Mouse (Mus musculus): ENCODE data around the gene Ggt1. TPM values are rescaled to one million over a fixed set of nuclear protein-coding genes. Genes with fewer than 3 reads are reported as not detected.
A peak's percentile ranks its signal among the peaks of the same experiment; 100 is the strongest.

Gene Ggt1
- polyA plus RNA-seq, 1 experiment from 2014 or later, result 57.6 TPM

- WGBS, result 64% methylated on average over 12 of the region's 12 CpGs
- no peak for ATAC-seq (ENCODE audit: low FRiP score, low TSS enrichment)
- Histone ChIP-seq H3K27me3 (ENCODE audit: control insufficient read depth, insufficient read depth, low read length) (no peaks in the 10 kb centered on the region), H3K27ac (ENCODE audit: low read depth, low read length) (peak overlapping the region; percentile 57; the same call in 1 of the 2 replicates), H3K9me3 (ENCODE audit: control insufficient read depth, low read length) (no peaks in the 10 kb centered on the region), H3K4me2 (replicated peaks; ENCODE audit: low read depth, low read length) (no peak overlapping the region), H3K4me3 (ENCODE audit: low read length) (no peak overlapping the region), H3K4me1 (ENCODE audit: control insufficient read depth, insufficient read depth, low read length) (peaks cover 28% of the 10 kb centered on the region), H3K36me3 (ENCODE audit: control insufficient read depth, insufficient read depth, low read length) (no peaks in the 10 kb centered on the region), H3K9ac (ENCODE audit: low read depth, low read length) (no peak overlapping the region)
These were observed 29.9 kb downstream of the Ggt1 start for GRCm38 (mm10) chr10:75591211-75591894.

- WGBS, result 65% methylated on average over 7 of the region's 7 CpGs
- no peak overlapping the region for H3K4me3 ChIP-seq (ENCODE audit: low read length)
These were observed 31.2 kb downstream of the Ggt1 start for GRCm38 (mm10) chr10:75592585-75592984.

GRCm38 (mm10) chr10:75595981-75596380, 34.6 kb downstream of the Ggt1 start:
- ATAC-seq (ENCODE audit: low FRiP score, low TSS enrichment), result no peak
- Histone ChIP-seq H3K27ac (ENCODE audit: low read depth, low read length) (no peak overlapping the region), H3K27me3 (ENCODE audit: control insufficient read depth, insufficient read depth, low read length) (no peaks in the 10 kb centered on the region), H3K9me3 (ENCODE audit: control insufficient read depth, low read length) (peaks cover 14% of the 10 kb centered on the region; the same call in 1 of the 2 replicates), H3K36me3 (ENCODE audit: control insufficient read depth, insufficient read depth, low read length) (no peaks in the 10 kb centered on the region), H3K9ac (ENCODE audit: low read depth, low read length) (no peak overlapping the region), H3K4me2 (replicated peaks; ENCODE audit: low read depth, low read length) (no peak overlapping the region), H3K4me3 (ENCODE audit: low read length) (no peak overlapping the region), H3K4me1 (ENCODE audit: control insufficient read depth, insufficient read depth, low read length) (peaks cover 8% of the 10 kb centered on the region)
- WGBS, result 81% methylated on average over 8 of the region's 8 CpGs

More at GRCm38 (mm10) chr10:75592585-75592984, 31.2 kb downstream of the Ggt1 start:
- ATAC-seq (ENCODE audit: low FRiP score, low TSS enrichment), result no peak
- peaks cover 28% of the 10 kb centered on the region for H3K4me1 ChIP-seq (ENCODE audit: control insufficient read depth, insufficient read depth, low read length)
- no peak overlapping the region for H3K4me2 ChIP-seq (replicated peaks; ENCODE audit: low read depth, low read length)
- no peak overlapping the region for H3K27ac ChIP-seq (ENCODE audit: low read depth, low read length)
- peaks cover 7% of the 10 kb centered on the region; the same call in 1 of the 2 replicates for H3K9me3 ChIP-seq (ENCODE audit: control insufficient read depth, low read length)
- H3K27me3 ChIP-seq (ENCODE audit: control insufficient read depth, insufficient read depth, low read length), result no peaks in the 10 kb centered on the region
- no peak overlapping the region for H3K9ac ChIP-seq (ENCODE audit: low read depth, low read length)
- H3K36me3 ChIP-seq (ENCODE audit: control insufficient read depth, insufficient read depth, low read length), result no peaks in the 10 kb centered on the region

GRCm38 (mm10) chr10:75600189-75600730, 38.9 kb downstream of the Ggt1 start:
- ATAC-seq (ENCODE audit: low FRiP score, low TSS enrichment), result no peak
- 86% methylated on average over 7 of the region's 7 CpGs for WGBS
- H3K27me3 ChIP-seq (ENCODE audit: control insufficient read depth, insufficient read depth, low read length), result no peaks in the 10 kb centered on the region
- no peak overlapping the region for H3K27ac ChIP-seq (ENCODE audit: low read depth, low read length)
- H3K36me3 ChIP-seq (ENCODE audit: control insufficient read depth, insufficient read depth, low read length), result no peaks in the 10 kb centered on the region
- H3K4me3 ChIP-seq (ENCODE audit: low read length), result no peak overlapping the region
- no peak overlapping the region for H3K4me2 ChIP-seq (replicated peaks; ENCODE audit: low read depth, low read length)
- peaks cover 14% of the 10 kb centered on the region; the same call in 1 of the 2 replicates for H3K9me3 ChIP-seq (ENCODE audit: control insufficient read depth, low read length)
- H3K4me1 ChIP-seq (ENCODE audit: control insufficient read depth, insufficient read depth, low read length), result no peaks in the 10 kb centered on the region
- no peak overlapping the region for H3K9ac ChIP-seq (ENCODE audit: low read depth, low read length)

GRCm38 (mm10) chr10:75605162-75605846, 43.9 kb downstream of the Ggt1 start:
- ATAC-seq (ENCODE audit: low FRiP score, low TSS enrichment), result no peak
- no peaks in the 10 kb centered on the region for H3K36me3 ChIP-seq (ENCODE audit: control insufficient read depth, insufficient read depth, low read length)
- no peak overlapping the region for H3K4me3 ChIP-seq (ENCODE audit: low read length)
- H3K9ac ChIP-seq (ENCODE audit: low read depth, low read length), result no peak overlapping the region
- H3K27me3 ChIP-seq (ENCODE audit: control insufficient read depth, insufficient read depth, low read length), result no peaks in the 10 kb centered on the region
- no peaks in the 10 kb centered on the region for H3K4me1 ChIP-seq (ENCODE audit: control insufficient read depth, insufficient read depth, low read length)
- H3K27ac ChIP-seq (ENCODE audit: low read depth, low read length), result no peak overlapping the region
- 37% methylated on average over 11 of the region's 11 CpGs for WGBS
- no peak overlapping the region for H3K4me2 ChIP-seq (replicated peaks; ENCODE audit: low read depth, low read length)
- H3K9me3 ChIP-seq (ENCODE audit: control insufficient read depth, low read length), result no peaks in the 10 kb centered on the region

- Histone ChIP-seq H3K4me1 (ENCODE audit: control insufficient read depth, insufficient read depth, low read length) (no peaks in the 10 kb centered on the region), H3K4me3 (ENCODE audit: low read length) (no peak overlapping the region), H3K4me2 (replicated peaks; ENCODE audit: low read depth, low read length) (no peak overlapping the region), H3K9me3 (ENCODE audit: control insufficient read depth, low read length) (no peaks in the 10 kb centered on the region), H3K36me3 (ENCODE audit: control insufficient read depth, insufficient read depth, low read length) (no peaks in the 10 kb centered on the region), H3K27me3 (ENCODE audit: control insufficient read depth, insufficient read depth, low read length) (no peaks in the 10 kb centered on the region), H3K27ac (ENCODE audit: low read depth, low read length) (no peak overlapping the region), H3K9ac (ENCODE audit: low read depth, low read length) (no peak overlapping the region)
- ATAC-seq (ENCODE audit: low FRiP score, low TSS enrichment), result no peak
- WGBS, result 84% methylated on average over 4 of the region's 4 CpGs
These were observed 45.8 kb downstream of the Ggt1 start for GRCm38 (mm10) chr10:75607253-75607652.

- Histone ChIP-seq H3K4me1 (ENCODE audit: control insufficient read depth, insufficient read depth, low read length) (no peaks in the 10 kb centered on the region), H3K9me3 (ENCODE audit: control insufficient read depth, low read length) (no peaks in the 10 kb centered on the region), H3K36me3 (ENCODE audit: control insufficient read depth, insufficient read depth, low read length) (no peaks in the 10 kb centered on the region), H3K4me3 (ENCODE audit: low read length) (no peak overlapping the region), H3K27me3 (ENCODE audit: control insufficient read depth, insufficient read depth, low read length) (no peaks in the 10 kb centered on the region), H3K4me2 (replicated peaks; ENCODE audit: low read depth, low read length) (no peak overlapping the region), H3K27ac (ENCODE audit: low read depth, low read length) (no peak overlapping the region), H3K9ac (ENCODE audit: low read depth, low read length) (no peak overlapping the region)
- no peak for ATAC-seq (ENCODE audit: low FRiP score, low TSS enrichment)
- WGBS, result 74% methylated on average over 11 of the region's 11 CpGs
These were observed 47.6 kb downstream of the Ggt1 start for GRCm38 (mm10) chr10:75608975-75609374.

- no peak overlapping the region for H3K4me2 ChIP-seq (replicated peaks; ENCODE audit: low read depth, low read length)
- H3K27ac ChIP-seq (ENCODE audit: low read depth, low read length), result no peak overlapping the region
- no peaks in the 10 kb centered on the region for H3K27me3 ChIP-seq (ENCODE audit: control insufficient read depth, insufficient read depth, low read length)
- WGBS, result 68% methylated on average over 7 of the region's 7 CpGs
- no peaks in the 10 kb centered on the region for H3K4me1 ChIP-seq (ENCODE audit: control insufficient read depth, insufficient read depth, low read length)
- H3K9ac ChIP-seq (ENCODE audit: low read depth, low read length), result no peak overlapping the region
- no peak for ATAC-seq (ENCODE audit: low FRiP score, low TSS enrichment)
- no peaks in the 10 kb centered on the region for H3K9me3 ChIP-seq (ENCODE audit: control insufficient read depth, low read length)
- no peak overlapping the region for H3K4me3 ChIP-seq (ENCODE audit: low read length)
- H3K36me3 ChIP-seq (ENCODE audit: control insufficient read depth, insufficient read depth, low read length), result no peaks in the 10 kb centered on the region
These were observed 49.1 kb downstream of the Ggt1 start for GRCm38 (mm10) chr10:75610486-75610885.

- ATAC-seq (ENCODE audit: low FRiP score, low TSS enrichment), result no peak
- no peak overlapping the region for H3K4me3 ChIP-seq (ENCODE audit: low read length)
- 88% methylated on average over 4 of the region's 4 CpGs for WGBS
- no peaks in the 10 kb centered on the region for H3K9me3 ChIP-seq (ENCODE audit: control insufficient read depth, low read length)
- no peak overlapping the region for H3K9ac ChIP-seq (ENCODE audit: low read depth, low read length)
- no peaks in the 10 kb centered on the region for H3K4me1 ChIP-seq (ENCODE audit: control insufficient read depth, insufficient read depth, low read length)
- H3K4me2 ChIP-seq (replicated peaks; ENCODE audit: low read depth, low read length), result no peak overlapping the region
- no peak overlapping the region for H3K27ac ChIP-seq (ENCODE audit: low read depth, low read length)
- H3K27me3 ChIP-seq (ENCODE audit: control insufficient read depth, insufficient read depth, low read length), result no peaks in the 10 kb centered on the region
- no peaks in the 10 kb centered on the region for H3K36me3 ChIP-seq (ENCODE audit: control insufficient read depth, insufficient read depth, low read length)
These were observed 54.6 kb downstream of the Ggt1 start for GRCm38 (mm10) chr10:75616044-75616443.

Measured in kidney, embryonic 14.5 days (tissue).